Mouse (Mus musculus): ENCODE data around the gene Ptprm.

DNA sequence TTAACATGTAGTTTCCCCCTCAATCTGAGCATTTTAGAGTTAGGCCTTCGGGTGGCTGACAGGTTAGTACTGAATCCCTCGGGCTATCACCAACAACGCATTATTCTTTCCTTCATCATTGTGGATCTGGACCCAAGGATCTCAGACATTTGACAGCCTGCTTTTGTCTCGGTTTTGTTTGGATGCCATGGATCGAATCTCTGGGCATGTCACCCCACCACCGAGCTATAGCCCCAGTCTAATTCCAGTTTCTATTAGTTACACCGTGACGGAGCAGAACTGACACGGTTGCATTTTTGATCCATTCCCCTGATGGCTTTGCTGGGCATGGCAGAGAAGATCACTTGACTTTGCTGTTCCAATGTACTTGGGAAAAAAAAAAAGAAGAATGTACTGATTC lies 346.1 kb downstream of the Ptprm start:
- TF ChIP-seq CTCF (IDR thresholded peaks at IDR 0.05; ENCODE audit: control insufficient read depth, insufficient read depth, insufficient replicate concordance, low read depth, low read length) = no peak
- no peak for TF ChIP-seq POLR2A (IDR thresholded peaks at IDR 0.05; ENCODE audit: control insufficient read depth, low read depth, low read length)
